Mouse (Mus musculus) midbrain, embryonic 13.5 days (tissue): ENCODE results near the gene Krt33a. TPM values are rescaled to one million over a fixed set of nuclear protein-coding genes. Genes with fewer than 3 reads are reported as not detected.

ENCODE experiments used
- ATAC-seq: fragments of 200-750 bp; cut with Nextera tagmentation; 2 replicates; pipeline ENCODE4 v1.8.0; 2017; ENCODE audit warnings: mild to moderate bottlenecking, moderate TSS enrichment, moderate library complexity
- H3K27ac ChIP-seq: fragments of 300-500 bp; sonication (generic); 2 replicates; pipeline ENCODE4 v1.5.1; 2015; ENCODE audit warnings: inconsistent platforms, mild to moderate bottlenecking, moderate library complexity
- H3K27me3 ChIP-seq: fragments of 300-500 bp; sonication (generic); 2 replicates; pipeline ENCODE4 v1.6.1; 2015; ENCODE audit warnings: mild to moderate bottlenecking, inconsistent platforms
- H3K36me3 ChIP-seq: fragments of 300-500 bp; sonication (generic); 2 replicates; pipeline ENCODE4 v1.6.1; 2015; ENCODE audit warnings: mild to moderate bottlenecking, inconsistent platforms
- H3K4me1 ChIP-seq: fragments of 300-500 bp; sonication (generic); replicated peaks from 2 replicates; pipeline ENCODE4 v1.6.1; 2015; ENCODE audit warnings: inconsistent platforms
- H3K4me2 ChIP-seq: fragments of 300-500 bp; sonication (generic); replicated peaks from 2 replicates; pipeline ENCODE4 v1.6.1; 2015; ENCODE audit warnings: moderate library complexity, mild to moderate bottlenecking, inconsistent platforms
- H3K4me3 ChIP-seq: fragments of 300-500 bp; sonication (generic); replicated peaks from 2 replicates; pipeline ENCODE4 v1.5.1; 2015; ENCODE audit warnings: mild to moderate bottlenecking, inconsistent platforms
- H3K9ac ChIP-seq: fragments of 300-500 bp; sonication (generic); replicated peaks from 2 replicates; pipeline ENCODE4 v1.6.1; 2015; ENCODE audit warnings: mild to moderate bottlenecking, inconsistent platforms
- H3K9me3 ChIP-seq: fragments of 300-500 bp; sonication (generic); 2 replicates; pipeline ENCODE4 v1.6.1; 2016; ENCODE audit warnings: mild to moderate bottlenecking, inconsistent platforms
- WGBS: fragments of 180-500 bp; shearing (Covaris S2); methylation state at CpG from one replicate; pipeline ENCODE4 v1.1.7; 2015; 5-methylcytosine and 5-hydroxymethylcytosine counted together
- polyA plus RNA-seq: library from polyadenylated mRNA; unstranded; fragments of >200 nt; fragmentation: Nextera tagmentation; extraction: Ambion mirVana; gene quantifications from 2 replicates; pipeline ENCODE4 v1.2.1, GENCODE M21; 2015

The Krt33a gene
- not detected in 2 replicates for polyA plus RNA-seq

DNA sequence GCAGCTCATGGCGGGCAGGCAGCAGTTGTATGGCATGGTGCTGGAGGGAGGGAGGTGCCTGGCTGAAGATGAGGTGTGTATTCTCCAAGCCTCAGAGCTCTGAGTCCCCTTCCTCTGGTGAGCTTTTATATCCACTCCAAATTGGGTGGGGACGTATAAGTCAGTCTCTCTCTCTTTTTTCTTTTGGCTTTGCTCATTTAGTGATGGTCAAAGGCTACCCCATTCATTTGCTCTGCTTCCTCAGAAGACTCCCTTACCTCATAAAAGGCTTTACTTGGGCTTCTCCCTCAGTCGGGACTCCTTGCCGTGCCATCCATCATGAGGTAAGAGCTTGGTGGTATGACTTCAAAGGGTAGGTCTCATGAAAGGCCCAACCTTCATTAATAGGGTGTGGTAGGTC, at the start of gene Krt33a:
Gene Krt33a, minus strand, starts transcription at position 101 of the 400 bp plus-strand sequence.
- Histone ChIP-seq H3K4me2 (no peak within 1 kb of the TSS), H3K36me3 (no peaks in the 10 kb centered on the region), H3K9me3 (no peaks in the 10 kb centered on the region), H3K4me3 (no peak within 1 kb of the TSS), H3K27me3 (no peaks in the 10 kb centered on the region), H3K27ac (no peak within 1 kb of the TSS), H3K4me1 (no peaks in the 10 kb centered on the region), H3K9ac (no peak within 1 kb of the TSS)
- no peak for ATAC-seq
- WGBS, result 87% methylated on average over 4 of the region's 4 CpGs

DNA sequence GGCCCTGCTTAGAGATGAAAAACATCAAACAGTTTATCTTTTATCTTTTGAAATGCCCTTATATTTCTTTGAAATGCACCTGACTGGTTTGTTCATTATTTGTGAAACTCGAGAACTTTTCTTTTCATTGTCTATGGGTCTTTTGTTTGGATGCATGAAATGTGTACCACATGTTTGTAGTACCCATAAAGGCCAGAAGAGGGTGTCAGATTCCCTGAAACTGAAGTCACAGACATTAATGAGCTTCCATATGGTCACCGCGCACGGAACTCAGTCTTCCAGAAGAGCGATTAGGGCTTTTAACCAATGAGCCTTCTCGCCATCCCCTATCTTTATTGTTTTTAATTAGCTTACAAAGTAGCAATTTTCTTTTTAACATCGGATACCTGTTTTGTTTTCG, 42.9 kb upstream of the Krt33a start:
- H3K4me2 ChIP-seq, result no peak overlapping the region
- WGBS, result 72% methylated on average over 8 of the region's 8 CpGs
- H3K4me3 ChIP-seq, result no peak overlapping the region
- no peak overlapping the region for H3K27ac ChIP-seq
- H3K27me3 ChIP-seq, result no peaks in the 10 kb centered on the region
- no peaks in the 10 kb centered on the region for H3K4me1 ChIP-seq
- no peak for ATAC-seq
- no peaks in the 10 kb centered on the region for H3K9me3 ChIP-seq
- H3K9ac ChIP-seq, result no peak overlapping the region
- H3K36me3 ChIP-seq, result no peaks in the 10 kb centered on the region

DNA sequence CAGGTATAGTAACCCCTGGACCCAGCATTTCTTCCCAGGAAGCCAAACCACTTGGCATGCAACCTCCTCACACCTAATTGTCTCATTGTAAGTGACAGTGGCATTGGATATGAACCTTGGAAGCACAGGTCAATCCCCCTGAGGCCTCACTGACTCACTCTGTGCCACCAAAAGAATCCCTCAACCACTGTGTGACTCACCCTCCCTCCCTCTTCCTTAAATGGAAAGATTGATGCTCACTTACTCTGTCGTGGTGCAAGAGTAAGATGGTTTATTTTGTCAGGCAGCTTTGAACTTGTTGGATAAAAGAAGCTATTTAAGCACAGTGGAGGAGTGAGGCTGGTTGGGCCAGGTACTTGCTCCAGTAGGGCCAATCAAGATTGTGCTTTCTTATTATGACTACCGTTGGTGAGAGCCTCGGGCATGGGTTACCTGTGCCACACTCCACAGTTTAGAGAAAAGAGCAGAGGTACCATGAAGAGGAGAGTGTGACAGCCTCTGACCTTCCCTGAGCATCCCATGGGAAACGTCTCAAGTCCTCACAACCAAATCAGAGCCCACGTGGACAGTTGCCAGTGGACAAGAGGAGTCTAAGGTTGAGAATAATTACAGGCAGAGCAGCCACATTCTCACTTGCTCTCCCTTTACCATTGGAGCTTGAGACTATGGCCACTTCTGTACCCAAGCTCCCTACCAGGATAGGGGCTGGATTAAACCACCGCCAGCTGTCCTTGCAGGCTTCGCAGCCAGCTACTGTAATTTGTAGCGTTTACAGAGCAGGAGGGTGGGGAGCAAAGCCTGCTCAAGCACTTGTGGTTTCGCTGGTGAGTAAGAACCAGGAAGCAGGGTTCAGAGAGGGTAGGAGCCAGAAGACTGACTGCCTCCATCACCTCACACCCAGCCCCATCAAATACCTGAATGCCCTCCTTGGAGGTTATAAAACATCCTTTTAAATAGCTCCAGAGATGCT, 40.0 kb upstream of the Krt33a start:
- Histone ChIP-seq H3K4me3 (no peak overlapping the region), H3K9me3 (no peaks in the 10 kb centered on the region), H3K4me2 (no peak overlapping the region), H3K36me3 (no peaks in the 10 kb centered on the region), H3K27ac (no peak overlapping the region), H3K27me3 (no peaks in the 10 kb centered on the region), H3K9ac (no peak overlapping the region), H3K4me1 (no peaks in the 10 kb centered on the region)
- 82% methylated on average over 9 of the region's 9 CpGs for WGBS
- no peak for ATAC-seq

DNA sequence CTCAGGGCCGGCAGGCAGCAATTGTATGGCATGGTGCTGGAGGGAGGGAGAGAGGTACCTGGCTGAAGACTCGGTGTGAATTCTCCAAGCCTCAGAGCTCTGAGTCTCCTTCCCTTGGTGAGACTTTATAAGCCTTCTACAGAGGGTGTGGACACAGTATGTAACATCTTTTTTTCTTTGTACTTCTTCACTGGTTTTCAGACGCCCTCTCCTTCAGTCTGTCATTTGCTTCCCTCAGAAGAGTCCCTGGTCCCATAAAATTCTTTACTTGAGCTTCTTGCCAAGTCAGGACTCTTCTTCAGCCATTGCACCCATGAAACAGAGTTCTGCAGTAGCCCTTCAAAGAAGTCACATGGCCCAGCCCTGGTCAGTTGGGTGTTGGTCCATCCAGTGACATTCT, 34.4 kb upstream of the Krt33a start, which contains the start of gene Krt31:
Gene Krt31, minus strand, starts transcription at position 101 of the 400 bp plus-strand sequence.
- Histone ChIP-seq H3K9ac (no peak within 1 kb of the TSS), H3K27ac (no peak within 1 kb of the TSS), H3K9me3 (no peaks in the 10 kb centered on the region), H3K4me3 (no peak within 1 kb of the TSS), H3K36me3 (no peaks in the 10 kb centered on the region), H3K27me3 (no peaks in the 10 kb centered on the region), H3K4me1 (no peaks in the 10 kb centered on the region), H3K4me2 (no peak within 1 kb of the TSS)
- no peak for ATAC-seq
- WGBS, result 85% methylated on average over 3 of the region's 3 CpGs

DNA sequence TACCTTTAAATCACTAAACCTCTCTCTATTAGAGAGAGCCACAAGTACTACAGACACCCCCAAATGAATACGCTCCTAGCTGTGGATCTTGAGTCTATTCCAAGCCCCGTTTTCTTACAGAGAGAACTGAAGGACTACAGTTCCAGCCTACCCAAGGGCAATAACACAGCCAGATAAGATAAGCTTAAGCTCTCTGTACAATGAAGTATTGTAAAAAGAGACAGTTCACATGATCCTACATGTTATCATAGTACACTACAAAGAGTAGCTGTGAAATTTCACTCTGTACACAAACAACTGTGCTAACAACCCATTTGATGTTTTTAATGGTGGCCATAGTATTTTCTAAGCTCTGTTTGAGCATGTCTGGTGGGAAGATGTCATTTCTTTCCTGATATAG, 31.2 kb upstream of the Krt33a start:
- WGBS, result 90% methylated on average over 2 of the region's 2 CpGs
- Histone ChIP-seq H3K4me2 (no peak overlapping the region), H3K27me3 (no peaks in the 10 kb centered on the region), H3K27ac (no peak overlapping the region), H3K4me3 (no peak overlapping the region), H3K9ac (no peak overlapping the region), H3K9me3 (no peaks in the 10 kb centered on the region), H3K36me3 (no peaks in the 10 kb centered on the region), H3K4me1 (no peaks in the 10 kb centered on the region)
- no peak for ATAC-seq

DNA sequence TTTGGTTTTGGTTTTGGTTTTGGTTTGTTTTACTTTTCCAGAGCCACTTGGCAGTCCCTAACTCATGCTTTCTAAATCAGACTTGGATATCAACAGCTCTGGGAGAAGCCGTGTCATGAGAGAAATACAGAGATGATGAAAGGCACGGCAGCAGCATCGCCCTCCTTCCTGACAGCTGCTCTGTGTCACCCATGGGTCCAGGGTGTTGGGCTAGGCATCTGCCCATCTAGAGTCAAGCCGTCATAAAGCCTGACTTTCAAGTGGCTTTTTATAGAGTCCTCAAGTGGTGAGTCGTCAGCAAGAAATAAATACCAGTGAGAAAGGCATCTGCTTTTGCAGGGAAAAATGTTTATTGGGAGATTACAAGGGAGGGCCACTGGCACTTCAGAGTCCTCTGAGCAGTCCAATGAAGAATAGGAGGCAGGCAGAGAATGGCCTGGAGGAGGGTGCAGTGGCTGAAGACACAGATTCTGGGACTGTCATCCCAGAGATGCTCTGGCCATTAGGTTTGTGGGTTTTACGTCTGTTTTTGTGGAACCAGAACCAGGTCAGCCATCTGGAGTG, 30.4 kb upstream of the Krt33a start:
- H3K27me3 ChIP-seq, result no peaks in the 10 kb centered on the region
- no peak overlapping the region for H3K27ac ChIP-seq
- H3K4me1 ChIP-seq, result no peaks in the 10 kb centered on the region
- H3K9ac ChIP-seq, result no peak overlapping the region
- H3K4me3 ChIP-seq, result no peak overlapping the region
- H3K9me3 ChIP-seq, result no peaks in the 10 kb centered on the region
- 90% methylated on average over 6 of the region's 6 CpGs for WGBS
- no peak overlapping the region for H3K4me2 ChIP-seq
- ATAC-seq, result no peak
- no peaks in the 10 kb centered on the region for H3K36me3 ChIP-seq

DNA sequence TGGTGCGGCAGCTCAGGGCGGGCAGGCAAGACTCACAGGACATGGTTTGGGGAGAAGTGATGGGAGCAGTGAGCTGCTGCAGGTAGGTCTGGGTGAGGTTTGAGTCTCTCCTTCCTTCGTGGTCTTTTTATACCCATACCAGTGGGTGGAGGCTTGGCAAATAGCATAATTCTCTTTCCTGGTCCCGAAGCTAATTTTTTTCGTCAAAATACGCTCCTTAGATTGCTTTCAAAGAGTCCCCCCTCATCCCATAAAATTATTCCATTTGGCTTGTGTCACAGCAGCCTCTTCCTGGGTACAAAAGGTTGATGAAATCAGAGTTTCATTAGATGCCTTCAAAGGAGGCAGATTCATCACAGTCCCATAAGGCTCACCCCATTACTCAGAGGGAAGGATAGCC, 25.4 kb upstream of the Krt33a start, which contains the start of gene Krt34:
Gene Krt34, minus strand, starts transcription at position 101 of the 400 bp plus-strand sequence.
- no peak for ATAC-seq
- no peaks in the 10 kb centered on the region for H3K9me3 ChIP-seq
- 90% methylated on average over 6 of the region's 6 CpGs for WGBS
- no peak within 1 kb of the TSS for H3K9ac ChIP-seq
- H3K4me1 ChIP-seq, result no peaks in the 10 kb centered on the region
- no peak within 1 kb of the TSS for H3K4me2 ChIP-seq
- H3K27me3 ChIP-seq, result no peaks in the 10 kb centered on the region
- no peak within 1 kb of the TSS for H3K4me3 ChIP-seq
- no peak within 1 kb of the TSS for H3K27ac ChIP-seq
- no peaks in the 10 kb centered on the region for H3K36me3 ChIP-seq

DNA sequence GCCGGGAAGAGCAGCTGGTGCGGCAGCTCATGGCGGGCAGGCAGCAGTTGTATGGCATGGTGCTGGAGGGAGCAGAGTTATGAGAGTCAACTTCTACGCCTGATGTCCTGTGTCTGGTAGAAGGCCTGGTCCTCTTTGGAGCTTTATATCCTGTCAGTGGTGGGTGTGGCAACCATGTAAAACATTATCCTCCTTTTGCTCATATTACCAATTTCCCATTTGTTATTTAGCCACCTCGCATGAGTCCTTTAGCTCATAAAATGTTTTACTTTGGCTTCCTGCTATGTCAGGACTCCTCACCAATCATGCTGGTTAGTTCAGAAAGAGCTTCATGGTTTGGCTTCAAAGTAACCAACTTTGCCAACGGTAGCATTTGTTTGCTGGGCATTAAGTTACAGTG, 13.8 kb upstream of the Krt33a start, which contains the start of gene Krt33b:
Gene Krt33b, minus strand, starts transcription at position 101 of the 400 bp plus-strand sequence.
- H3K4me3 ChIP-seq, result no peak within 1 kb of the TSS
- H3K27me3 ChIP-seq, result no peaks in the 10 kb centered on the region
- H3K4me2 ChIP-seq, result no peak within 1 kb of the TSS
- H3K4me1 ChIP-seq, result 0 out of 2 replicates have a peak, but pooled peaks cover 3% of the 10 kb centered on the region
- 83% methylated on average over 6 of the region's 6 CpGs for WGBS
- H3K36me3 ChIP-seq, result no peaks in the 10 kb centered on the region
- no peak within 1 kb of the TSS for H3K9ac ChIP-seq
- no peak within 1 kb of the TSS for H3K27ac ChIP-seq
- no peak for ATAC-seq
- no peaks in the 10 kb centered on the region for H3K9me3 ChIP-seq

DNA sequence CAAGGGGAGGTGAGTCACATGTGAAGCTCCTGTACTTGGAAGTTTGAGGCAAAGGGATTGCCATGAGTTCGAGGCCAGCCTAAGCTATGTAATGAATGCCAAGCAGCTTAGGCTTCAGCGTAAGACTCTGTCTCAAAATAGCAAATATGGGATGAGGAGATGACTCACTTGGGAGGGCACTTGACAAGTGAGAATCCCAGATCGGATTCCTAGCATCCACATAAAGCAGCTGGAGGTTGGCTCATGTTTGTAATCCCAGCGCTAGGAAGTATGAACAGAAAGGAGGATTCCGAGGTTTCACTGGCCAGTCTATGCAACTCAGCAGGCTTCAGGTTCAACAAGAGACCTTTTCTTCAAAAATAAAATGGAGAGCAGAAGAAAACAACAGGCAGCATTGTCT, 5.4 kb upstream of the Krt33a start:
- Histone ChIP-seq H3K4me1 (0 out of 2 replicates have a peak, but pooled peaks cover 3% of the 10 kb centered on the region), H3K4me2 (no peak overlapping the region), H3K9me3 (no peaks in the 10 kb centered on the region), H3K9ac (no peak overlapping the region), H3K4me3 (no peak overlapping the region), H3K27ac (no peak overlapping the region), H3K27me3 (no peaks in the 10 kb centered on the region), H3K36me3 (no peaks in the 10 kb centered on the region)
- WGBS, result 82% methylated on average over 5 of the region's 5 CpGs
- ATAC-seq, result no peak

DNA sequence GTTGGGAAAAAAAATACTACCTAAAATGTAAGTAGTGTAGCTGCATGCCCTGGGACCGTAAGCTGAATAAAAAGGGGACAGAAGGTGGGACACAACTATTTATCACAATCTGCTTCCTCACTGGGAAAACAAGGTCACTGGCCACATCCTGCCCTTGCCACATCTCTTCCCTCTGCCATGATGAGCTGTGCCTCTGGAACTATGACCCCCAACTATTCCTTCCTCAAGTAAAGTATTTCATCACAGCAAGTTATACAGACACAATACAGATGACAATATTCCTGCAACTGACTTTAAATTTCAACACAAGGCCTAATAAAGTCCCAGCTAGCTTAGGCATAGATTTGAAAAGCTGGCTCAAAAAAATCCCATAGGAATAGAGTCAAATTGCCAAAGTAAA, 3.5 kb upstream of the Krt33a start:
- 100% methylated on average over 1 of the region's 1 CpGs for WGBS
- no peak for ATAC-seq
- H3K4me3 ChIP-seq, result no peak overlapping the region

DNA sequence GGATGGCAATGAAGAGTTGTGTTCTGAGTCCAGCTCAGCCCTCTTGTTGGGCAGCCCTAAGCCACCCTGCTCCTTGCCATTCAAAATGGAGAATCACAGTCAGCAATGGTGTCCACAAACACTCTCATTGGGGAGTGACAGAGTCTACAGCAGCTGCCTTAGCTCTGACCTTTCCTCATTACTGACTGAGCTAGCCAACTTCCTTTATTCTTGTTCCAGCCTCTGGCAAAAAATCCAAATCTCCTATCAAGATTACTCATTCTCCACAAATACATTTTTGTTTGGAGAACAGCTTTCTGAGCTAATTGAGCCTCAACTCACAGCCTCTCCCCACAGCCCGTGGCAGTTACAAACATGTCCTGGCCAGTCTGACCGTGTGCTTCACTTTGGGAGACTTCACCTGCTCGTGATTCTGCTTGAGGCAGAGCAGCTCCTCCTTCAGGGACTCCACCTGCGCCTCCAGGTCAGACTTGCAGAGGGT, 2.3 kb downstream of the Krt33a start:
- no peaks in the 10 kb centered on the region for H3K27me3 ChIP-seq
- H3K36me3 ChIP-seq, result no peaks in the 10 kb centered on the region
- no peak overlapping the region for H3K4me2 ChIP-seq
- H3K27ac ChIP-seq, result no peak overlapping the region
- H3K4me3 ChIP-seq, result no peak overlapping the region
- 81% methylated on average over 4 of the region's 4 CpGs for WGBS
- no peak for ATAC-seq
- H3K4me1 ChIP-seq, result no peaks in the 10 kb centered on the region
- no peak overlapping the region for H3K9ac ChIP-seq
- no peaks in the 10 kb centered on the region for H3K9me3 ChIP-seq

More for the DNA sequence above, 3.5 kb upstream of the Krt33a start:
- Histone ChIP-seq H3K36me3 (no peaks in the 10 kb centered on the region), H3K4me2 (no peak overlapping the region), H3K9me3 (no peaks in the 10 kb centered on the region), H3K4me1 (no peaks in the 10 kb centered on the region), H3K27me3 (no peaks in the 10 kb centered on the region), H3K9ac (no peak overlapping the region), H3K27ac (no peak overlapping the region)

DNA sequence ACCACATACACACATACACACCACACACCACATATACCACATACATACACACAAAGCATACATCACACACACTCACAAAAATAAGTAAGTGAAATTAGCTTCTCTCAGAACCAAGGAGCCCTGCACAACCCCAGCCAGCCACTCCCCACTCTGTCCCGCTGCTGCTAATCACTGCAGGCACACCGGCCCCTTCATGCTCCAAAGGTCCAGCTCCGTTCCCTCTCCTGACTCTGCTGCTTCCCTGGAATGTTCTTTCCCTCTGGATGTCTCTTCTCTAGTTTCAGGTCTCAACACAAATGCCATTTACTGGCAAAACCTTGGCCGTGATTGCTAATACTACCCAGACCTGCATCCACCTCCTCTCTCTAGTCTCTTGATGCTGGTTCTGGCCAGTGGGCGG, 5.3 kb downstream of the Krt33a start:
- Histone ChIP-seq H3K4me2 (no peak overlapping the region), H3K9ac (no peak overlapping the region), H3K4me3 (no peak overlapping the region), H3K27me3 (no peaks in the 10 kb centered on the region), H3K9me3 (no peaks in the 10 kb centered on the region), H3K4me1 (no peaks in the 10 kb centered on the region), H3K27ac (no peak overlapping the region), H3K36me3 (no peaks in the 10 kb centered on the region)
- no peak for ATAC-seq
- 85% methylated on average over 5 of the region's 5 CpGs for WGBS
